Mouse (Mus musculus): ENCODE results near the gene Gbp7. TPM values are rescaled to one million over a fixed set of nuclear protein-coding genes. Genes with fewer than 3 reads are reported as not detected.

Gene Gbp7
- polyA plus RNA-seq, 1 experiment from 2014 or later, result 5.9 TPM

DNA sequence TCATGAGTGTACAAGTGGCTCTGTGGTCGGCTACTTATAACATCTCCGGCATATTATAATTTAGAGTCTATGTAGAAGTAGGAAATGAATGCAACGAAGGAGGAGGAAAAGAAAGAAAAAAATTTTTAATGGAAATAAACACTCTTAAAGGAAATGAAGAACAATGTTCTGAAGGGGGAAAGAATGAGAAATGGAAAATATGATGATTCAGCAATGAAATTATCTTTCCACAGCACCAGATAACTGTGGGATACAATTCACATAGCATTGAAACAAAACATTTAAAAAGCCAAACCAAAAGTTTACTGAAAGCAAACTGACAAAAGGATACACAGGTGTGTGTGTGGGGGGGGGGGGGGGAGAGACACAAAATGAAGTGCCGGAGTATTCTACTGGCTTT is 52.9 kb downstream of the Gbp7 start:
- H3K36me3 ChIP-seq (ENCODE audit: control insufficient read depth, insufficient read depth, low read length), result no peaks in the 10 kb centered on the region
- no peaks in the 10 kb centered on the region for H3K4me1 ChIP-seq (replicated peaks; ENCODE audit: control insufficient read depth, insufficient read depth, low read length)
- no peak overlapping the region for H3K4me2 ChIP-seq (ENCODE audit: low read depth, low read length)
- H3K27ac ChIP-seq (ENCODE audit: low read length), result no peak overlapping the region
- H3K9ac ChIP-seq (ENCODE audit: low read length), result no peak overlapping the region
- H3K9me3 ChIP-seq (ENCODE audit: control insufficient read depth, low read length), result no peaks in the 10 kb centered on the region
- 77% methylated on average over 4 of the region's 4 CpGs for WGBS
- H3K4me3 ChIP-seq (ENCODE audit: low read length), result no peak overlapping the region
- H3K27me3 ChIP-seq (ENCODE audit: control insufficient read depth, insufficient read depth, low read depth, low read length), result no peaks in the 10 kb centered on the region
- no peak for ATAC-seq (ENCODE audit: low read depth)

DNA sequence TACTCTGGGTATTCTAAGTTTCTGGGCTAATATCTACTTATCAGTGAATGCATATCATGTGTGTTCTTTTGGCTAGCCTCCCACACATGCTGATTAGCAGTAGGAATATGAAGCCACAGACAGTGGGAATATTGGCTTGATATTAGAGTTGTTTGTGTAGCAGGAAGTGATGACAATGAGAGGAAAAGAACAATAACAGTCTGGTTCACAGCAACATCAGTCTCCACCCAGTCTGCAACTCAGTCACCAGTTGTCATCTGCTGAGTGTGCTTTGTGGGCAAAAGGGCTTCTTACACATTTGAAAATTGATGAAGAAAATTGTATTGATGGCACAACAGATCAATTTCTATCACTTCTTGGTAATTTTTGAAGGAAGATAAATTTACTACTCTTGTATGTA is 57.2 kb downstream of the Gbp7 start:
- Histone ChIP-seq H3K9ac (ENCODE audit: low read length) (no peak overlapping the region), H3K36me3 (ENCODE audit: control insufficient read depth, insufficient read depth, low read length) (no peaks in the 10 kb centered on the region), H3K27ac (ENCODE audit: low read length) (no peak overlapping the region), H3K4me3 (ENCODE audit: low read length) (no peak overlapping the region), H3K27me3 (ENCODE audit: control insufficient read depth, insufficient read depth, low read depth, low read length) (no peaks in the 10 kb centered on the region), H3K4me1 (replicated peaks; ENCODE audit: control insufficient read depth, insufficient read depth, low read length) (no peaks in the 10 kb centered on the region), H3K9me3 (ENCODE audit: control insufficient read depth, low read length) (no peaks in the 10 kb centered on the region), H3K4me2 (ENCODE audit: low read depth, low read length) (no peak overlapping the region)
- ATAC-seq (ENCODE audit: low read depth), result peak; percentile 38; the same call in 1 of the 2 replicates

DNA sequence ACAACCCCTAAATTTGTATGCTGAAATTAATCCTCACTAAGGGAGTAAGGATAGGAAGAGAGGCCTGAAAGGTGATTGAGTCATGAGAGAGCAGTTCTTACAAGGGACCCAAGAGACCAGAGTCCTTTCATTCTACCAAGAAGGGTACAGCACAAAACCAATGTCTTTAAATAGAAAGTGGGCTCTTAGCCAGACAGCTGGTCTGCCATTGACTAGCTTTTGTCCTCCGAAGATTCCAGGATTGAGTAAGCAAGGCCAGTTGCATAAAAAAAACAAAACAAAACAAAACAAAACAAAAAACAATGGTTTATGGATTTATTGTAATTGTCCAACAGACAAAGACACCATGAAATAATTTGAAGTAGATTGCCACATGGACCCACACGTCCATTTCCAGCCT is 58.7 kb downstream of the Gbp7 start:
- no peak overlapping the region for H3K9ac ChIP-seq (ENCODE audit: low read length)
- H3K4me1 ChIP-seq (replicated peaks; ENCODE audit: control insufficient read depth, insufficient read depth, low read length), result no peaks in the 10 kb centered on the region

DNA sequence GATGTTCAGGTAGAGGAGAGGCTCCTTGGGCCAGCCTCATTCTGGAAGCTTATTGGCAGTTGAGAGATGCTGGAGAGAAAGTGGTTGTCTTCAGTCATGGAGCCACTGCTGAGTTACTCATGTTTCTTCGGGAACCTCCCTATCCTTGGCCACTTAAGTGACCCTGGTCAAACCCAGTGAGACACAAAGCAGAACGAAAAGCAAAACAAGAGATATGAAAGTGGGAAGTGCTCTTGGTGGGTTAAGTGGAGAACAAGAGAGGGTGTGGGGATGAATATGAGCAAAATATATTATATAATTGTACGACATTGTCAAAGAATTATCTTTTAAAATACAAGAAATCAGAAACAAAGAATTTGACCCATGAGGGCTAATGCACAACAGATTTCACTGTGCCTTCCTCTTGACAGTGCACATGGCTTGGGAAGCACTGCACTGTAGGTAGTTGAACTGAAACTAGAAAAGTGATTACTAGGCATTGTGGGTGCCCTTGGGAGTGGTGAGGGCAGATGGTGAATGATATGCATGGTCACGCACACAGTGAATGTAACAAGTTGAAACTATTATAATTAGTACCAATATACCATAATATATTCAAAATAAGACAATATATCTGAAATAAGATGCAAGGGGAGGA is 60.4 kb downstream of the Gbp7 start:
- Histone ChIP-seq H3K4me3 (ENCODE audit: low read length) (no peak overlapping the region), H3K27ac (ENCODE audit: low read length) (no peak overlapping the region), H3K9me3 (ENCODE audit: control insufficient read depth, low read length) (no peaks in the 10 kb centered on the region), H3K9ac (ENCODE audit: low read length) (no peak overlapping the region), H3K27me3 (ENCODE audit: control insufficient read depth, insufficient read depth, low read depth, low read length) (no peaks in the 10 kb centered on the region), H3K4me2 (ENCODE audit: low read depth, low read length) (no peak overlapping the region), H3K4me1 (replicated peaks; ENCODE audit: control insufficient read depth, insufficient read depth, low read length) (no peaks in the 10 kb centered on the region), H3K36me3 (ENCODE audit: control insufficient read depth, insufficient read depth, low read length) (no peaks in the 10 kb centered on the region)
- no peak for ATAC-seq (ENCODE audit: low read depth)
- WGBS, result 80% methylated on average over 4 of the region's 4 CpGs

More for the DNA sequence above, 58.7 kb downstream of the Gbp7 start:
- no peak overlapping the region for H3K27ac ChIP-seq (ENCODE audit: low read length)
- ATAC-seq (ENCODE audit: low read depth), result no peak
- H3K36me3 ChIP-seq (ENCODE audit: control insufficient read depth, insufficient read depth, low read length), result no peaks in the 10 kb centered on the region
- no peaks in the 10 kb centered on the region for H3K27me3 ChIP-seq (ENCODE audit: control insufficient read depth, insufficient read depth, low read depth, low read length)
- WGBS, result 55% methylated on average over 2 of the region's 2 CpGs
- no peak overlapping the region for H3K4me3 ChIP-seq (ENCODE audit: low read length)
- no peak overlapping the region for H3K4me2 ChIP-seq (ENCODE audit: low read depth, low read length)
- no peaks in the 10 kb centered on the region for H3K9me3 ChIP-seq (ENCODE audit: control insufficient read depth, low read length)

DNA sequence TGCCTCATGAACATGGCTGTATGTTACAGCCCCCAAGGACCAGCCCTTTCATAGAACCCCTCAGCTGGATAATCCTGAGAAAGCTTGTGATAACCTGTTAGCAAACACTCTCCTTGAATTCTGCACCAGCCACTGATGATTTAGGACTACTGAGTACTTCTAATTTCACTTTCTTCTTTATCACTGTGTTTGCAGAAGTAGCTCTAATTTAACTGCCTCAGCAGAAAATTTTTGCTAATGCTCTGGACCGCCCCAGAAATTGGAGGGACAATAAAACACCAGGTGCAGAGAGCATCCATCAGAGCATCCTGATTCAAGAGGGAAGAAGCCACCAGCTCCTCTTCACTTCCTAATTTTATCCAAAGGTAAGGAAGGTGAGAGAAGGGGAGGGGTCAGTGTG is 64.4 kb downstream of the Gbp7 start, which contains the start of gene Gbp2b:
Gbp2b (plus strand) TSS at position 301 of the 400 bp plus-strand sequence.
- Histone ChIP-seq H3K4me3 (ENCODE audit: low read length) (no peak within 1 kb of the TSS), H3K4me1 (replicated peaks; ENCODE audit: control insufficient read depth, insufficient read depth, low read length) (no peaks in the 10 kb centered on the region), H3K9me3 (ENCODE audit: control insufficient read depth, low read length) (no peaks in the 10 kb centered on the region), H3K27me3 (ENCODE audit: control insufficient read depth, insufficient read depth, low read depth, low read length) (no peaks in the 10 kb centered on the region), H3K27ac (ENCODE audit: low read length) (no peak within 1 kb of the TSS), H3K9ac (ENCODE audit: low read length) (no peak within 1 kb of the TSS), H3K4me2 (ENCODE audit: low read depth, low read length) (no peak within 1 kb of the TSS), H3K36me3 (ENCODE audit: control insufficient read depth, insufficient read depth, low read length) (no peaks in the 10 kb centered on the region)
- 63% methylated on average over 1 of the region's 1 CpGs for WGBS
- ATAC-seq (ENCODE audit: low read depth), result no peak

DNA sequence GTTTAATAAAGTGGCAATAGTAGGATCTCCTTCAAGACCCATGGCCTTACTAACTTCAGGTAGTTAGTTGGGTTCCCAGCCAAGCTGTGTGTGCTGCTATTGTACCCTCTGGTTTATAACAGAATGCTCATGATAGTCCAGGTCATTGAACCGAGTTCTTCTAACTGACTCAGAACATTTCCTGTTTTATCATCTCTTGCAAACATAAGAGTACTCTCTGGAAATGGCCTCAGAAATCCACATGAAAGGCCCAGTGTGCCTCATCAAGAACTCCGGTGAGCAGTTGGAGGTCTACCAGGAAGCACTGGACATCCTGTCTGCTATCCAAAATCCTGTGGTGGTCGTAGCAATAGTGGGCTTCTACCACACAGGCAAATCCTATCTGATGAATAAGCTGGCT is 67.8 kb downstream of the Gbp7 start:
- no peak for ATAC-seq (ENCODE audit: low read depth)
- Histone ChIP-seq H3K9me3 (ENCODE audit: control insufficient read depth, low read length) (no peaks in the 10 kb centered on the region), H3K4me2 (ENCODE audit: low read depth, low read length) (no peak overlapping the region), H3K4me3 (ENCODE audit: low read length) (no peak overlapping the region), H3K4me1 (replicated peaks; ENCODE audit: control insufficient read depth, insufficient read depth, low read length) (no peaks in the 10 kb centered on the region), H3K9ac (ENCODE audit: low read length) (no peak overlapping the region), H3K27me3 (ENCODE audit: control insufficient read depth, insufficient read depth, low read depth, low read length) (no peaks in the 10 kb centered on the region), H3K27ac (ENCODE audit: low read length) (no peak overlapping the region), H3K36me3 (ENCODE audit: control insufficient read depth, insufficient read depth, low read length) (no peaks in the 10 kb centered on the region)
- WGBS, result 64% methylated on average over 3 of the region's 3 CpGs

Other genes with a start within 250 kb of the Gbp7 start
- 28.3 and 33.4 TPM in 2 replicates for gene Pdlim5, start 134.6 kb upstream of the Gbp7 start, polyA plus RNA-seq (2015; fragmentation: Nextera tagmentation; extraction: Ambion mirVana)
- gene Gbp5, start 36.4 kb upstream of the Gbp7 start, polyA plus RNA-seq (2015; fragmentation: Nextera tagmentation; extraction: Ambion mirVana), result 0.28 and 0.33 TPM in 2 replicates
- gene Gbp3, start 29.7 kb downstream of the Gbp7 start, polyA plus RNA-seq (2015; fragmentation: Nextera tagmentation; extraction: Ambion mirVana), result 2.7 and 2.9 TPM in 2 replicates
- 0.06 TPM in 1 of 2 replicates, not detected in the other for gene Gbp2b, start 64.5 kb downstream of the Gbp7 start, polyA plus RNA-seq (2015; fragmentation: Nextera tagmentation; extraction: Ambion mirVana)
- gene Gbp2, start 90.3 kb downstream of the Gbp7 start, polyA plus RNA-seq (2015; fragmentation: Nextera tagmentation; extraction: Ambion mirVana), result 3.0 and 3.1 TPM in 2 replicates
- gene Kyat3, start 170.7 kb downstream of the Gbp7 start, polyA plus RNA-seq (2015; fragmentation: Nextera tagmentation; extraction: Ambion mirVana), result 12.7 and 14.0 TPM in 2 replicates
- gene Gtf2b, start 234.7 kb downstream of the Gbp7 start, polyA plus RNA-seq (2015; fragmentation: Nextera tagmentation; extraction: Ambion mirVana), result 91.6 and 94.9 TPM in 2 replicates